Mouse (Mus musculus) embryonic facial prominence, embryonic 12.5 days (tissue): ENCODE measurements at regions not wholly inside any gene's neighbourhood (a gene's known extent, or its start where the extent isn't known, plus 50 kb on each side); places are given as distances from the start of the nearest gene placed in this dataset.

Source experiments
- ATAC-seq: fragments of 200-750 bp; cut with Nextera tagmentation; 2 replicates; pipeline ENCODE4 v1.8.0; 2017; ENCODE audit not compliant: insufficient number of reproducible peaks, insufficient read depth, low FRiP score, low TSS enrichment
- H3K27ac ChIP-seq: fragments of 300-500 bp; sonication (generic); 2 replicates; pipeline ENCODE4 v1.5.1; 2016; ENCODE audit warnings: mild to moderate bottlenecking
- H3K27me3 ChIP-seq: fragments of 300-500 bp; sonication (generic); 2 replicates; pipeline ENCODE4 v1.6.1; 2016; ENCODE audit warnings: mild to moderate bottlenecking, moderate library complexity
- H3K36me3 ChIP-seq: fragments of 300-500 bp; sonication (generic); 2 replicates; pipeline ENCODE4 v1.6.1; 2016; ENCODE audit warnings: mild to moderate bottlenecking
- H3K4me1 ChIP-seq: fragments of 300-500 bp; sonication (generic); 2 replicates; pipeline ENCODE4 v1.6.1; 2016
- H3K4me2 ChIP-seq: fragments of 300-500 bp; sonication (generic); replicated peaks from 2 replicates; pipeline ENCODE4 v1.6.1; 2016; ENCODE audit warnings: mild to moderate bottlenecking, moderate library complexity
- H3K4me3 ChIP-seq: fragments of 300-500 bp; sonication (generic); 2 replicates; pipeline ENCODE4 v1.5.1; 2016; ENCODE audit warnings: mild to moderate bottlenecking
- H3K9ac ChIP-seq: fragments of 300-500 bp; sonication (generic); 2 replicates; pipeline ENCODE4 v1.6.1; 2016; ENCODE audit warnings: mild to moderate bottlenecking, moderate library complexity
- H3K9me3 ChIP-seq: fragments of 300-500 bp; sonication (generic); 2 replicates; pipeline ENCODE4 v1.6.1; 2016; ENCODE audit warnings: mild to moderate bottlenecking, moderate library complexity
- WGBS: fragments of 180-500 bp; shearing (Covaris S2); methylation state at CpG from one replicate; pipeline ENCODE4 v1.1.7; 2016; 5-methylcytosine and 5-hydroxymethylcytosine counted together

GRCm38 (mm10) chr12:16220561-16220960 is 390.2 kb downstream of the Lpin1 start:
- H3K4me2 ChIP-seq: no peak overlapping the region
- no peaks in the 10 kb centered on the region for H3K9me3 ChIP-seq
- no peaks in the 10 kb centered on the region for H3K36me3 ChIP-seq
- no peaks in the 10 kb centered on the region for H3K4me1 ChIP-seq
- H3K27me3 ChIP-seq: no peaks in the 10 kb centered on the region
- no peak overlapping the region for H3K4me3 ChIP-seq
- ATAC-seq: no peak
- WGBS: 86% methylated on average over 3 of the region's 3 CpGs
- no peak overlapping the region for H3K9ac ChIP-seq
- H3K27ac ChIP-seq: no peak overlapping the region

- no peaks in the 10 kb centered on the region for H3K27me3 ChIP-seq
- H3K4me1 ChIP-seq: no peaks in the 10 kb centered on the region
- H3K36me3 ChIP-seq: no peaks in the 10 kb centered on the region
- H3K9ac ChIP-seq: no peak overlapping the region
- no peak overlapping the region for H3K4me3 ChIP-seq
- no peak overlapping the region for H3K4me2 ChIP-seq
- no peak overlapping the region for H3K27ac ChIP-seq
- ATAC-seq: no peak
- 90% methylated on average over 4 of the region's 4 CpGs for WGBS
- no peaks in the 10 kb centered on the region for H3K9me3 ChIP-seq
Measured at GRCm38 (mm10) chr12:16218906-16219305, 391.9 kb downstream of the Lpin1 start.

DNA sequence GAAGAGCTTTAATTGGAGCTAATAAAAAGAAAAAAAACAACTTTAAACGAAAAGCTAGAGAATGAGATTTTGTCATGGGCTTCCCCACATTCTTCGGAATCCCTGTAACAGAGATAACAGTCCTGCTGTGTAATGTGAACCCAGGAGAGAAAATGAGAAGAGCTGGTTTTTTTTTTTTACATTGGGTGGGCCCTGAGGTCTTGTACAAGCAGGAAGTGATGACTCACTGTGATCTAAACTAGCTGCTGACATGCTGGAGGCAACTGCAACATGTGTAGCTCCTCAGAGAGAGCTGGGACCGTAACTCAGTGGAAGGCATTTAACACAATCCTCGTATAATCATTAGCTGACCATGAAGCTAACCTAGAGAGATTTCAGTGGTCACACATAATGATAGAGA is 393.8 kb upstream of the Trib2 start:
- no peak for ATAC-seq
- H3K27me3 ChIP-seq: no peaks in the 10 kb centered on the region
- no peaks in the 10 kb centered on the region for H3K36me3 ChIP-seq
- H3K4me2 ChIP-seq: no peak overlapping the region
- no peak overlapping the region for H3K9ac ChIP-seq
- H3K4me3 ChIP-seq: no peak overlapping the region
- WGBS: 49% methylated on average over 4 of the region's 4 CpGs
- no peak overlapping the region for H3K27ac ChIP-seq
- H3K4me1 ChIP-seq: no peaks in the 10 kb centered on the region
- H3K9me3 ChIP-seq: no peaks in the 10 kb centered on the region

GRCm38 (mm10) chr12:16210111-16210510 is 393.4 kb upstream of the Trib2 start:
- H3K4me2 ChIP-seq: no peak overlapping the region
- no peak overlapping the region for H3K27ac ChIP-seq
- no peaks in the 10 kb centered on the region for H3K4me1 ChIP-seq
- H3K27me3 ChIP-seq: no peaks in the 10 kb centered on the region
- no peak overlapping the region for H3K4me3 ChIP-seq
- 68% methylated on average over 2 of the region's 2 CpGs for WGBS
- H3K9ac ChIP-seq: no peak overlapping the region
- H3K9me3 ChIP-seq: no peaks in the 10 kb centered on the region
- no peaks in the 10 kb centered on the region for H3K36me3 ChIP-seq
- no peak for ATAC-seq

- Histone ChIP-seq H3K4me2 (no peak overlapping the region), H3K4me3 (no peak overlapping the region)
- WGBS: 77% methylated on average over 4 of the region's 4 CpGs
Measured at GRCm38 (mm10) chr12:16204941-16205340, 388.2 kb upstream of the Trib2 start.

GRCm38 (mm10) chr12:16196917-16197316 is 380.2 kb upstream of the Trib2 start:
- Histone ChIP-seq H3K27me3 (no peaks in the 10 kb centered on the region), H3K4me2 (no peak overlapping the region), H3K36me3 (no peaks in the 10 kb centered on the region), H3K4me1 (no peaks in the 10 kb centered on the region), H3K9ac (no peak overlapping the region), H3K4me3 (no peak overlapping the region), H3K9me3 (no peaks in the 10 kb centered on the region), H3K27ac (no peak overlapping the region)
- ATAC-seq: no peak
- WGBS: 94% methylated on average over 2 of the region's 2 CpGs

More at GRCm38 (mm10) chr12:16204941-16205340, 388.2 kb upstream of the Trib2 start:
- H3K27ac ChIP-seq: no peak overlapping the region
- ATAC-seq: no peak
- H3K36me3 ChIP-seq: no peaks in the 10 kb centered on the region
- no peak overlapping the region for H3K9ac ChIP-seq
- no peaks in the 10 kb centered on the region for H3K27me3 ChIP-seq
- H3K9me3 ChIP-seq: no peaks in the 10 kb centered on the region
- no peaks in the 10 kb centered on the region for H3K4me1 ChIP-seq

- H3K9me3 ChIP-seq: no peaks in the 10 kb centered on the region
- 84% methylated on average over 3 of the region's 3 CpGs for WGBS
- no peaks in the 10 kb centered on the region for H3K4me1 ChIP-seq
- no peaks in the 10 kb centered on the region for H3K36me3 ChIP-seq
- no peak overlapping the region for H3K9ac ChIP-seq
- ATAC-seq: no peak
- H3K4me3 ChIP-seq: no peak overlapping the region
- H3K27me3 ChIP-seq: no peaks in the 10 kb centered on the region
- H3K4me2 ChIP-seq: no peak overlapping the region
- H3K27ac ChIP-seq: no peak overlapping the region
Measured at GRCm38 (mm10) chr12:16191803-16192389, 375.2 kb upstream of the Trib2 start.

DNA sequence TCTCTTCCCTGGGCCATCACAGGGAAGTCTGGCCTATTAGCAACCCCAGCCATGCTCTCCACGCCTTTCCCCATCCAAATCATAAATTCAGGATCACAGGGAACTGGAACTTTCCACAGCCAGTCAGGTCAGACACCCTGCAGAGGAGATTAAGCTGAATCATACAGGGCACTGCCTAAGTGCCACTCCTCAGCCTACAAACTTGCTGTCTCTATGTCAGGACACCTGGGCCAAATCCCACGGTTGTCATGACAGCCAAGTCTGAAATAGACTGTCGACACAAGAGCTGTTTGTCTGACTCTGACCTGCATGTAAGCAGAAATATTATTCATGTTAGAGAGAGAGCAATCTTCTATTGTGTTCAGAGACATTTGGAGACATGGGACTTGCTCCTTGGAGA is 374.0 kb upstream of the Trib2 start:
- Histone ChIP-seq H3K9me3 (no peaks in the 10 kb centered on the region), H3K36me3 (no peaks in the 10 kb centered on the region), H3K27me3 (no peaks in the 10 kb centered on the region), H3K27ac (no peak overlapping the region), H3K4me3 (no peak overlapping the region), H3K4me1 (peaks cover 5% of the 10 kb centered on the region), H3K9ac (no peak overlapping the region), H3K4me2 (no peak overlapping the region)
- WGBS: 51% methylated on average over 3 of the region's 3 CpGs
- ATAC-seq: no peak

- H3K4me2 ChIP-seq: no peak overlapping the region
- H3K27ac ChIP-seq: no peak overlapping the region
- H3K27me3 ChIP-seq: no peaks in the 10 kb centered on the region
- H3K36me3 ChIP-seq: no peaks in the 10 kb centered on the region
- H3K4me1 ChIP-seq: peaks cover 10% of the 10 kb centered on the region
- no peak overlapping the region for H3K9ac ChIP-seq
- no peak for ATAC-seq
- no peak overlapping the region for H3K4me3 ChIP-seq
- no peaks in the 10 kb centered on the region for H3K9me3 ChIP-seq
Measured at GRCm38 (mm10) chr12:16189441-16189840, 372.7 kb upstream of the Trib2 start.

DNA sequence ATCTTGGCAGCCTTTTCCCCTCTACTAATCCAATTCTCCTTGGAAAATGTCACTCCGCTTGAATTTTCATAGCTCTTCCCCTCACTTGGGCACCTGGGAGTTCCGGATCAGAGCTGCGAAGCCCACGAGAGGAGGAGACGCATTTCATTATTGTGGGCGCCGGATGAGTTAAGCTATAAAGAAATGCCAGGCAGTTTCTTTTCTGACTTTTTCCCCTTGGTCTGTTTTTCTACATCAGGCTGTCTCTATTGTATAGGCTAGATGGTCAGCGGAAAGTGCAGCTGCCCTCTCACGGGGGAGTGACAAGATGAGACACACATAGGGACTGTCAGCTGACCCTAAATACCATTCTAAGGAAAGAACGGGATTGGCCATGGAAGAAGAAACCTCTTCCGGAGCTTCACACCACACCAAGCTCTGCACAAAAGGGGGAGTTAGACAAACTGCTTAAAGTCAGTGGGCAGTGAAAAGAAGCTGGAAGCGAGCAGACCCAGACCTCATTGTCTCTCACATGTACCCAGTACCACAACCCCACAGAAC is 369.3 kb upstream of the Trib2 start:
- Histone ChIP-seq H3K36me3 (no peaks in the 10 kb centered on the region), H3K4me2 (no peak overlapping the region), H3K4me1 (peaks cover 18% of the 10 kb centered on the region), H3K27ac (no peak overlapping the region), H3K9ac (no peak overlapping the region), H3K4me3 (no peak overlapping the region), H3K27me3 (no peaks in the 10 kb centered on the region), H3K9me3 (no peaks in the 10 kb centered on the region)
- 71% methylated on average over 12 of the region's 12 CpGs for WGBS
- ATAC-seq: no peak

DNA sequence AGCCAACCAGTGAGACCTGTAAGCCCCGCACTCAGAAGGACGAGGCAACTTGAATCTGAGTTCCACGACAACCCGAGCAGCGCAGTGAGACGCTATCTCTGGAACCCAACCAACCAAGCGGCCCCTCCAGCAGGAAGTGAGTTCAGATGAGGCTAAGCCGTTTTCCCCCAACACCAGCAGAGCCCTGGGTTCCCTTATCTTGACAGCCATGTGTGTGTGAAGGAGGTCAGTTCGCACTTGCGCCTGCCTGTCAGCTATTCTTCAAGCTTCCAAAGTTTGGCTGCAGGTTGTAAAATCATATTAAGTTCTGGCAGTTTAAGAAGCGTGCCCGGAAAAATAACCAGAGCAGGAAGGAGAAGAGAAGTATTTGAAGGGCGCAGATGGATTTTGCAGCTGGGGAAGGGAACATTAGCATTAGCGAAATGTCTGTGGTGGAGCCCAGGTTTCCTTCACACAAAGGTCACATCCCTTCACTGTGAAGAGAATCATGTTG is 368.8 kb upstream of the Trib2 start:
- no peak for ATAC-seq
- 70% methylated on average over 14 of the region's 14 CpGs for WGBS

DNA sequence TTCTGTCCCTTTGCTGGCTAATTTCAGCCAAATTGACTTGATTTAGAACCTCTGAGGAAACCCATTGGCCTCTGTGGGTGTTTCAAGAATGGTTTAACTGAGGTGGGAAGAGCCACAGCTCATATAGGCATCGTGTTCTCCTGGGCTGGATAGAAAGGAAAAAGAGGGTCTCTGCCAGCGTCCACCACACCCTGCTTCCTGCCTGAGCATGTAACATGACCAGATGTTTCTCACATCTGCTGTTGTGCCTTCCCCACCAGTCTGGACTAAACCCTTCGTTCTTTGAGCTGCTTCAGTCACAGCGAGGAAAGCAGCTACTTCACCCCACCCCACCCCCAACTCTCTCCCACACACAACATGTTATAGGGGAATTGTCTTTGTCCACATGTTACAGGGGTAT is 366.3 kb upstream of the Trib2 start:
- ATAC-seq: no peak
- Histone ChIP-seq H3K4me2 (no peak overlapping the region), H3K27ac (no peak overlapping the region), H3K4me1 (peaks cover 18% of the 10 kb centered on the region), H3K4me3 (no peak overlapping the region), H3K36me3 (no peaks in the 10 kb centered on the region), H3K27me3 (no peaks in the 10 kb centered on the region), H3K9ac (no peak overlapping the region), H3K9me3 (no peaks in the 10 kb centered on the region)
- WGBS: 28% methylated on average over 4 of the region's 4 CpGs

More for the DNA sequence above, 368.8 kb upstream of the Trib2 start:
- Histone ChIP-seq H3K36me3 (no peaks in the 10 kb centered on the region), H3K4me1 (peaks cover 18% of the 10 kb centered on the region), H3K9me3 (no peaks in the 10 kb centered on the region), H3K9ac (no peak overlapping the region), H3K4me2 (no peak overlapping the region), H3K4me3 (no peak overlapping the region), H3K27me3 (no peaks in the 10 kb centered on the region), H3K27ac (no peak overlapping the region)
